Mouse (Mus musculus): ENCODE measurements at regions not wholly inside any gene's neighbourhood (a gene's known extent, or its start where the extent isn't known, plus 50 kb on each side); places are given as distances from the start of the nearest gene placed in this dataset.

DNA sequence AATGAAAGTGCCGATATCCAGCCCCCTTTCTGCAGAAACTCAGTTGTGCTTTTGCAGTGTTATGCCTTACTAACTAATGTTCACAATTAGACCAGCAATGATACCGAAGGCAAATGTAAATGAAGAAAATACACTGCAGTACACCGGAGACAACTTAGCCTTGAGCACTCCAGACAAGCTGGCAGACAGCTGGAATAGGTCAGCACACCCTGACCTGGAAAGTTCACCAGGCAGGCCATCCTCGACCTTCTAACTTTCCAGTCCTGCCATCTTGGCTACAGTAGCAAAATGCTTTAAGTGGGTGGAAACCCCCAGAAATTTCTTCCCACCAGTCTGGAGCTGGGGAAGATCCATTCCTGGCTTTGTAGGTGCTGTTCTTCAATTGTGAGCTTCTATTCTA is 176.5 kb upstream of the Fer start:
- H3K4me1 ChIP-seq (ENCODE audit: control insufficient read depth, insufficient read depth, low read length): no peaks in the 10 kb centered on the region
- H3K36me3 ChIP-seq (replicated peaks; ENCODE audit: control insufficient read depth, insufficient read depth, low read depth, low read length): no peaks in the 10 kb centered on the region
- H3K4me3 ChIP-seq (ENCODE audit: low read depth, low read length): no peak overlapping the region
- ATAC-seq (replicated peaks; ENCODE audit: insufficient number of reproducible peaks, low FRiP score, low TSS enrichment, low read depth) (no peak), DNase-seq (ENCODE audit: low spot score) (no peak)
- H3K27ac ChIP-seq (replicated peaks; ENCODE audit: low read depth, low read length): no peak overlapping the region
- H3K4me2 ChIP-seq (ENCODE audit: low read depth, low read length): no peak overlapping the region
- no peaks in the 10 kb centered on the region for H3K9me3 ChIP-seq (replicated peaks; ENCODE audit: control insufficient read depth, low read length)
- 40% methylated on average over 4 of the region's 4 CpGs for WGBS
- no peaks in the 10 kb centered on the region for H3K27me3 ChIP-seq (ENCODE audit: control insufficient read depth, insufficient read depth, low read length)
- H3K9ac ChIP-seq (replicated peaks; ENCODE audit: low read length): no peak overlapping the region

DNA sequence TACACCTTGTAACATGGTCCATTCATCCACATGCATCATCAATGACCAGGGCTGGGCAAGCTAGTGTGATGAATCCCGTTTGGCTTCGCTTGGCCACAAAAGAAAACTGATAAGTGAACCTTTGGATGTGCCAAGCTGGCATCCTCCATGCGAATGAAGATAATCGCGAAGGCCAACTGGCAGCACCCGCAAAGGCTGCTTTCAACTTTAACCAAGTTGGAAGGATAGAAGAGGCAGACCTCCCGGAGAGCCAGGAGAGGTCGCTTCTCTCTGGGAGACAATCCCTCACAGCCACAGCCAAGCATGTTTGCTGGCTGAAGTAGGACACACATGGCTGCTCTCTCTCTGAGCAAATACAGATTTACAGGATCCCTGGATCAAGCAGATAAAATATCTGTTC is 173.6 kb upstream of the Fer start:
- no peaks in the 10 kb centered on the region for H3K9me3 ChIP-seq (replicated peaks; ENCODE audit: control insufficient read depth, low read length)
- ATAC-seq (replicated peaks; ENCODE audit: insufficient number of reproducible peaks, low FRiP score, low TSS enrichment, low read depth): no peak
- H3K27ac ChIP-seq (replicated peaks; ENCODE audit: low read depth, low read length): no peak overlapping the region
- no peaks in the 10 kb centered on the region for H3K36me3 ChIP-seq (replicated peaks; ENCODE audit: control insufficient read depth, insufficient read depth, low read depth, low read length)
- no peak overlapping the region for H3K4me3 ChIP-seq (ENCODE audit: low read depth, low read length)
- 83% methylated on average over 8 of the region's 8 CpGs for WGBS
- no peak for DNase-seq (ENCODE audit: low spot score)
- no peak overlapping the region for H3K9ac ChIP-seq (replicated peaks; ENCODE audit: low read length)
- H3K4me1 ChIP-seq (ENCODE audit: control insufficient read depth, insufficient read depth, low read length): no peaks in the 10 kb centered on the region
- no peak overlapping the region for H3K4me2 ChIP-seq (ENCODE audit: low read depth, low read length)
- no peaks in the 10 kb centered on the region for H3K27me3 ChIP-seq (ENCODE audit: control insufficient read depth, insufficient read depth, low read length)

DNA sequence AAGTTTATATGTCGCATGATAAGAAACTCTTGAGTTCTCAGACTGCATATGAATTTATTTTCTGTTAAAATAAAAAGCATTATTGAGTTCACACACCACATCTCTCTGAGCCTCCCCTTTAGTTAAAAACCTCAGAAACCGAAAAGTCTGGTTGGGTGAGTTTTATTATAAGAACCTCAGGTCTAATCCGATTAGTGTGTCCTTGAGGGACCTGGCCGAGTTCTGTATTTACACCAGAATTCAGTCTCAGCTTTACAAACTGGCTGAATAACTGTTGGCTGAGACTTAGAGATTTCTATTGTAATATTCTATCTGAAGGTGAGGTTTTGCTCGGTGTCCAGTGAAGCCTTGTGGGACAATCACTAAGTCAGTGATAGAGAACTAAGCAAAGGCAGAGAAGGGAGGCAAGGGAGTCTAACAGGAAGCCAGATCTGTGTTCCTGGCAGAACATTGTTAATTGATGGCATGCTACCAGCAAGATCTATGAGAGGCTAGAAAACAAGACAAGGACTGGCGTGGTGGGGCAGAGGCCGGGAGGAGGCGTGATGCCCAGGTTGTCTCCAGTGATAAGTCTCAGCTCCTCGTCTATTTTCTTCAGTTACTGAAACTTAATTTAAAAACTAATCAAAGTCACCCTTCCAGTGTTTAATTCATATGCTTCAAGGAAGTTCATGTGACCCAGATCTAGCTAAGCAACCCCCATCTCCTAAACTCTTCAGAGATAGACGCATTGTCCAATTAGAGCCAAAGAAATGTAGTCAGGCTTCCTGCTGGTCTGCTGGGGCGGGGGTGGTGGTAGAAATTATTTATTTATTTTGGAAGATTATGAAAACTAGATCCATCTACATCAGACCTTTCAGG is 171.8 kb upstream of the Fer start:
- WGBS: 64% methylated on average over 11 of the region's 11 CpGs
- H3K27me3 ChIP-seq (ENCODE audit: control insufficient read depth, insufficient read depth, low read length): no peaks in the 10 kb centered on the region
- H3K9me3 ChIP-seq (replicated peaks; ENCODE audit: control insufficient read depth, low read length): no peaks in the 10 kb centered on the region
- no peak for DNase-seq (ENCODE audit: low spot score)
- no peaks in the 10 kb centered on the region for H3K4me1 ChIP-seq (ENCODE audit: control insufficient read depth, insufficient read depth, low read length)
- H3K4me2 ChIP-seq (ENCODE audit: low read depth, low read length): no peak overlapping the region
- no peaks in the 10 kb centered on the region for H3K36me3 ChIP-seq (replicated peaks; ENCODE audit: control insufficient read depth, insufficient read depth, low read depth, low read length)
- no peak overlapping the region for H3K27ac ChIP-seq (replicated peaks; ENCODE audit: low read depth, low read length)
- H3K9ac ChIP-seq (replicated peaks; ENCODE audit: low read length): no peak overlapping the region
- no peak overlapping the region for H3K4me3 ChIP-seq (ENCODE audit: low read depth, low read length)
- no peak for ATAC-seq (replicated peaks; ENCODE audit: insufficient number of reproducible peaks, low FRiP score, low TSS enrichment, low read depth)

DNA sequence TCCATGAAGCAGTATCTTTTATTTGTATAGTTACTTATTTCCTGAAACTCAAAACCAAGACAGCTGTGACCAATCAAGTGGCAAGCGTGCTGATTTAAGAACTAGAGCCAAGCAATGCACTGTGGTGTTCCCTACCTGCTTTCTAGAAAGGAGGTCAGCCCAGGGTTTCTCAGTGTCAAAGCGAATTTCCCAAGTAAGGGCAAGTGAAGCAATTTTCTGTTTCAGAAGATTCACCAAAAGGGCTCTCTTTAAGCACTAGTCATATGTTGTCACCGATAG is 171.2 kb upstream of the Fer start:
- WGBS: 34% methylated on average over 3 of the region's 3 CpGs
- ATAC-seq (replicated peaks; ENCODE audit: insufficient number of reproducible peaks, low FRiP score, low TSS enrichment, low read depth) (no peak), DNase-seq (ENCODE audit: low spot score) (peak; percentile 74)
- no peak overlapping the region for H3K4me3 ChIP-seq (ENCODE audit: low read depth, low read length)
- H3K36me3 ChIP-seq (replicated peaks; ENCODE audit: control insufficient read depth, insufficient read depth, low read depth, low read length): no peaks in the 10 kb centered on the region
- H3K9me3 ChIP-seq (replicated peaks; ENCODE audit: control insufficient read depth, low read length): no peaks in the 10 kb centered on the region
- H3K27ac ChIP-seq (replicated peaks; ENCODE audit: low read depth, low read length): no peak overlapping the region
- H3K9ac ChIP-seq (replicated peaks; ENCODE audit: low read length): no peak overlapping the region
- H3K27me3 ChIP-seq (ENCODE audit: control insufficient read depth, insufficient read depth, low read length): no peaks in the 10 kb centered on the region
- H3K4me2 ChIP-seq (ENCODE audit: low read depth, low read length): no peak overlapping the region
- no peaks in the 10 kb centered on the region for H3K4me1 ChIP-seq (ENCODE audit: control insufficient read depth, insufficient read depth, low read length)

DNA sequence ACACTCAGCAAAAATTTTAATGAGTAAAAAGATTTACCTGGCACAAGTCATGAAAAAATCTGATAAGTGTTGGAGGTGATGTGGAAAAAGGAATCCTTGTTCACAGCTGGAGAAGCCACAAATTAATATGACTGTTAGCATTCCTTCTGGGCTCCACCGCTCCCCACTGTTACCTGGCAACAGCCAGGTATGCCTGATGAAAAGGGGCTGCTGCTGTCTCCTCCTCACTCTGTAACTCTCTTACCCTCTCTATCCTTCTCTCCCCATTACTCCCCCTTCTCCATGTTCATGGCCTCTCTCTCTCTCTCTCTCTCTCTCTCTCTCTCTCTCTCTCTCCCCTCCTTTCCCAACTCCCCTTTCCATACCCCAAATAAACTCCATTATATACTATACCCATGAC is 169.6 kb upstream of the Fer start:
- H3K4me2 ChIP-seq (ENCODE audit: low read depth, low read length): no peak overlapping the region
- 88% methylated on average over 1 of the region's 1 CpGs for WGBS
- DNase-seq (ENCODE audit: low spot score) (no peak), ATAC-seq (replicated peaks; ENCODE audit: insufficient number of reproducible peaks, low FRiP score, low TSS enrichment, low read depth) (no peak)
- H3K9me3 ChIP-seq (replicated peaks; ENCODE audit: control insufficient read depth, low read length): no peaks in the 10 kb centered on the region
- H3K27ac ChIP-seq (replicated peaks; ENCODE audit: low read depth, low read length): no peak overlapping the region
- no peak overlapping the region for H3K9ac ChIP-seq (replicated peaks; ENCODE audit: low read length)
- H3K36me3 ChIP-seq (replicated peaks; ENCODE audit: control insufficient read depth, insufficient read depth, low read depth, low read length): no peaks in the 10 kb centered on the region
- no peak overlapping the region for H3K4me3 ChIP-seq (ENCODE audit: low read depth, low read length)
- H3K27me3 ChIP-seq (ENCODE audit: control insufficient read depth, insufficient read depth, low read length): no peaks in the 10 kb centered on the region
- no peaks in the 10 kb centered on the region for H3K4me1 ChIP-seq (ENCODE audit: control insufficient read depth, insufficient read depth, low read length)

DNA sequence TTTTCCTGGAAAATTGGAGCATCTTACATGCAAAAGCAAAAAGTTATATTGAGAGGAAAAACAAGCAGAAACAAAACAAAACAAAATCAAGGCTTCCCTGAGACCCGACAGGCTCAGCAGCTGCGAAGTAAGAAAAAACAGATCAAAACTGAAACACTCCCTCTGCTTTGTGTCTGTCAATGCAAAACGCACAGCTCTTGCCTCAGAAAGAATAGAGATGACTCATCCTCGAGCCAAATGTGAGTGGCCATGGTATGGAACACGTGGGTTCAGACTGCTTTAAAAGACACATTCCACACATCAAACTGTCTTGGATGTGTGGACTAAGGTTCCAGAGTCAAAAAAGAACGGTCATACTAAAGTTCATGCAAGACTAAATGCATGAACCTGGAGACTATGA is 163.3 kb upstream of the Fer start:
- ATAC-seq (replicated peaks; ENCODE audit: insufficient number of reproducible peaks, low FRiP score, low TSS enrichment, low read depth): no peak
- no peak overlapping the region for H3K4me3 ChIP-seq (ENCODE audit: low read depth, low read length)
- H3K9ac ChIP-seq (replicated peaks; ENCODE audit: low read length): no peak overlapping the region
- H3K9me3 ChIP-seq (replicated peaks; ENCODE audit: control insufficient read depth, low read length): no peaks in the 10 kb centered on the region
- no peaks in the 10 kb centered on the region for H3K4me1 ChIP-seq (ENCODE audit: control insufficient read depth, insufficient read depth, low read length)
- 88% methylated on average over 6 of the region's 6 CpGs for WGBS
- no peak for DNase-seq (ENCODE audit: low spot score)
- H3K36me3 ChIP-seq (replicated peaks; ENCODE audit: control insufficient read depth, insufficient read depth, low read depth, low read length): no peaks in the 10 kb centered on the region
- H3K27ac ChIP-seq (replicated peaks; ENCODE audit: low read depth, low read length): no peak overlapping the region
- H3K27me3 ChIP-seq (ENCODE audit: control insufficient read depth, insufficient read depth, low read length): no peaks in the 10 kb centered on the region
- no peak overlapping the region for H3K4me2 ChIP-seq (ENCODE audit: low read depth, low read length)

DNA sequence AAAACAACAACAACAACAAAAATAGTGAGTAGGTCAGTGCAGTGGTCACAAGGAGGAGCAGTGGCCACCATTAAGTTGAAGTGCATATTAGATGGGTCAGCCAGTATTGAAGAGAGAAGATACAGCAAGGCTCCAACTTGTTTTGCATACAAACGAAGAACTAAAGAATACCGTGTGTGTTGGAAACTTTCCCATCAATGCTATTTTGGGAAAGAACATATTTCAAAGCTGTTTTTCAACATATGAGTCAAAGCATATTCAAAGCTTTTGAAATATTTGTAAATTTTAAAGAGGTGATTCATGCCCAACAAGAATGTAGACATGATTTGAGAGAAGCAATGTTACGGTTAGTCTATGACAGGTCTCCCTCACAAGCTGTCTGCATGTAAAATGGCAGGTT is 157.9 kb upstream of the Fer start:
- no peaks in the 10 kb centered on the region for H3K36me3 ChIP-seq (replicated peaks; ENCODE audit: control insufficient read depth, insufficient read depth, low read depth, low read length)
- ATAC-seq (replicated peaks; ENCODE audit: insufficient number of reproducible peaks, low FRiP score, low TSS enrichment, low read depth): no peak
- DNase-seq (ENCODE audit: low spot score): no peak
- H3K9ac ChIP-seq (replicated peaks; ENCODE audit: low read length): no peak overlapping the region
- H3K9me3 ChIP-seq (replicated peaks; ENCODE audit: control insufficient read depth, low read length): no peaks in the 10 kb centered on the region
- 89% methylated on average over 3 of the region's 3 CpGs for WGBS
- H3K27me3 ChIP-seq (ENCODE audit: control insufficient read depth, insufficient read depth, low read length): no peaks in the 10 kb centered on the region
- no peak overlapping the region for H3K4me2 ChIP-seq (ENCODE audit: low read depth, low read length)
- H3K4me1 ChIP-seq (ENCODE audit: control insufficient read depth, insufficient read depth, low read length): no peaks in the 10 kb centered on the region
- H3K4me3 ChIP-seq (ENCODE audit: low read depth, low read length): no peak overlapping the region
- H3K27ac ChIP-seq (replicated peaks; ENCODE audit: low read depth, low read length): no peak overlapping the region

DNA sequence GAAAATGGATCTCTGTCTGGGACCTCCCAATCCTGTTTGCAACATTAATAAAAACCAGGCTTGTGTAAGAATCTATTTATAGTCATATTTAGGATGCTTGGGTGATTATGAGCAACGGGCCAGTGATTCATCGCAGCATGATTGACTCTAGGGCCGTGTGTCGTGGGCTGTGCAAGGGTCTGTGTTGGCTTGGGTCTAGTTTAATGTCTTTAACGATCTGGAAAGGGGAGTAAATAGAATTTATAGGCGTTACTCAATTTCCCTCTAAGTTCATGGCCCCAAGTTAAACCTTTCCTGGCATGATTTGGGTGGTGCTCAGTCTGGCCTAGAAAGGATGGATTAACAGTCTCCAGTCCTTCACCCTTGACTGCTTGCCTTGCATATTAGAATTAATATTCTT is 149.9 kb upstream of the Fer start:
- H3K9me3 ChIP-seq (replicated peaks; ENCODE audit: control insufficient read depth, low read length): no peaks in the 10 kb centered on the region
- H3K4me1 ChIP-seq (ENCODE audit: control insufficient read depth, insufficient read depth, low read length): no peaks in the 10 kb centered on the region
- H3K9ac ChIP-seq (replicated peaks; ENCODE audit: low read length): no peak overlapping the region
- no peak overlapping the region for H3K4me2 ChIP-seq (ENCODE audit: low read depth, low read length)
- no peak overlapping the region for H3K4me3 ChIP-seq (ENCODE audit: low read depth, low read length)
- DNase-seq (ENCODE audit: low spot score) (no peak), ATAC-seq (replicated peaks; ENCODE audit: insufficient number of reproducible peaks, low FRiP score, low TSS enrichment, low read depth) (no peak)
- no peaks in the 10 kb centered on the region for H3K27me3 ChIP-seq (ENCODE audit: control insufficient read depth, insufficient read depth, low read length)
- no peaks in the 10 kb centered on the region for H3K36me3 ChIP-seq (replicated peaks; ENCODE audit: control insufficient read depth, insufficient read depth, low read depth, low read length)
- WGBS: 81% methylated on average over 6 of the region's 6 CpGs
- H3K27ac ChIP-seq (replicated peaks; ENCODE audit: low read depth, low read length): no peak overlapping the region
